Mouse (Mus musculus): Measurements from ENCODE around the gene Faxc. TPM values are rescaled to one million over a fixed set of nuclear protein-coding genes. Genes with fewer than 3 reads are reported as not detected.

The Faxc gene
- total and polyA plus RNA-seq, 3 experiments: not detected

- no peak for TF ChIP-seq ETS1 (IDR thresholded peaks at IDR 0.05; ENCODE audit: low read depth, low read length)
- no peak for TF ChIP-seq KAT2A (conservative IDR thresholded peaks at IDR 0.05; ENCODE audit: low read depth, low read length)
- no peak for TF ChIP-seq TBP (IDR thresholded peaks at IDR 0.05; ENCODE audit: low read depth, low read length)
- peak; percentile 55 to 82 (median 75) for TF ChIP-seq CTCF (IDR thresholded peaks at IDR 0.05 in 2 of 3, conservative IDR thresholded peaks at IDR 0.05 in 1 of 3; ENCODE audit: control insufficient read depth in 1 of 3, insufficient read depth in 1 of 3, low read depth in 2 of 3, low read length in 3 of 3, poor library complexity in 1 of 3, severe bottlenecking in 1 of 3)
- TF ChIP-seq TAL1 (IDR thresholded peaks at IDR 0.05; ENCODE audit: low read length): no peak
- TF ChIP-seq MEF2A (IDR thresholded peaks at IDR 0.05; ENCODE audit: extremely low read depth, insufficient replicate concordance, low read depth, low read length, poor library complexity, severe bottlenecking): no peak
- TF ChIP-seq MYB (IDR thresholded peaks at IDR 0.05; ENCODE audit: low read depth, low read length): no peak
- no peak for TF ChIP-seq MXI1 (IDR thresholded peaks at IDR 0.05; ENCODE audit: low read depth, low read length)
- no peak for TF ChIP-seq MAFK (IDR thresholded peaks at IDR 0.05; ENCODE audit: borderline replicate concordance, low read depth, low read length)
- no peak for TF ChIP-seq RCOR1 (IDR thresholded peaks at IDR 0.05; ENCODE audit: low read depth, low read length)
- no peak for TF ChIP-seq ZNF384 (IDR thresholded peaks at IDR 0.05; ENCODE audit: low read depth, low read length)
- no peak for TF ChIP-seq BHLHE40 (IDR thresholded peaks at IDR 0.05; ENCODE audit: borderline replicate concordance, low read depth, low read length)
- 0 out of 2 replicates have a peak, but pooled peaks have one; percentile 27 for TF ChIP-seq ELF1 (IDR thresholded peaks at IDR 0.05; ENCODE audit: low read depth, low read length)
- no peak for TF ChIP-seq MAX (IDR thresholded peaks at IDR 0.05; ENCODE audit: low read length)
- TF ChIP-seq SIN3A (IDR thresholded peaks at IDR 0.05; ENCODE audit: low read length): no peak
These were observed 26.6 kb downstream of the Faxc start (continued) for GRCm38 (mm10) chr4:21957570-21958321.

DNA sequence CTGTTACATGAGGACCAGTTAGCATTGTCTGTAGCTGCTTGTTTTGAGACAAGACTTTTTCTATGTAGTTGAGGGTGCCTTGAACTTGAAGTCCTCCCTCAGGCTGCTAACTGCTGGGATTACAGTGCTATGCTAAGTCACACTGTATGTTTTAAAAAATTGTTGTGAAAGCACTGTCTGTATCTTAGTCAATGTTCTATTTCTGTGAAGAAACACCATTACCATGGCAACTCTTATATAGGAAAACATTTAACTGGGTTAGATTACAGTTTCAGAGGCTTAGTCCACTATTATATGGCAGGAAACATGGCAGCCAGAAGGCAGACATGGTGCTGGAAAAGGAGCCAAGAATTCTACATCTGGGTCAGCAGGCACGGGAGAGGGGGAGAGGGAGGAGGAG is 40.8 kb downstream of the Faxc start:
- H3K4me1 ChIP-seq (ENCODE audit: control insufficient read depth in 1 of 2, insufficient read depth in 2 of 2, low read length in 2 of 2): no peaks in the 10 kb centered on the region
- no peaks in the 10 kb centered on the region for H3K36me3 ChIP-seq (ENCODE audit: control insufficient read depth in 1 of 2, insufficient read depth in 2 of 2, low read length in 2 of 2)
- TF ChIP-seq RAD21 (IDR thresholded peaks at IDR 0.05; ENCODE audit: low read depth, low read length) (no peak), MEF2A (IDR thresholded peaks at IDR 0.05; ENCODE audit: extremely low read depth, insufficient replicate concordance, low read depth, low read length, poor library complexity, severe bottlenecking) (no peak), MAZ (IDR thresholded peaks at IDR 0.05; ENCODE audit: low read depth, low read length) (no peak)

DNA sequence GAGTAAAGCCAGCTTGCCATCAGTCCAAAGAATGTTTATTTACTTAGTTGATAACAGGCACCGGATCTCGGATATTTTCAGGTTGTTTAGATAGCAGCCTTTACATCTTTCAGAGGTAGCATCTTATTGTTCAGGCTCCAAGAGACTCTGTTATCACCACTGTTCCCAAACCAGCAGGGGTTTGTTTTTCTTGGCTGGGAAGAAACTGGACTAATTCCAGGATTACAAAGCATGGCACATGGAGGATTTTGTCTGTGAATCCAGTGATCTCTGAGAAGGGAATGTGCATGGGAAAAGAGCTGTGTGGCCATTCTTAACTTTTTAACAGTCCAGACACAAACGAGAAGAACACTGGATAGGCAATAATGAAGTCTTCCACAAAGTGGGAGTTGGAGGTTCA is 43.0 kb downstream of the Faxc start:
- peaks cover 0 to 1% of the 10 kb centered on the region in 2 experiments; a peak in 1 of 4 replicates for H3K27me3 ChIP-seq (ENCODE audit: control insufficient read depth in 1 of 2, insufficient read depth in 2 of 2, low read length in 2 of 2)
- no peak for DNase-seq (ENCODE audit: low read depth, low spot score)
- no peaks in the 10 kb centered on the region for H3K79me2 ChIP-seq (ENCODE audit: control insufficient read depth, insufficient read depth, low read length, poor library complexity)
- H3K4me1 ChIP-seq (ENCODE audit: control insufficient read depth in 1 of 2, insufficient read depth in 2 of 2, low read length in 2 of 2): no peaks in the 10 kb centered on the region
- no peak overlapping the region for H3K9ac ChIP-seq (ENCODE audit: control insufficient read depth, low read depth, low read length, poor library complexity, severe bottlenecking)
- TF ChIP-seq POLR2AphosphoS5 (IDR thresholded peaks at IDR 0.05; ENCODE audit: borderline replicate concordance, low read depth, low read length): no peak
- no peak for TF ChIP-seq GATA1 (IDR thresholded peaks at IDR 0.05; ENCODE audit: low read depth, low read length)
- no peak for TF ChIP-seq CTCF (IDR thresholded peaks at IDR 0.05 in 2 of 3, conservative IDR thresholded peaks at IDR 0.05 in 1 of 3; ENCODE audit: control insufficient read depth in 1 of 3, insufficient read depth in 1 of 3, low read depth in 2 of 3, low read length in 3 of 3, poor library complexity in 1 of 3, severe bottlenecking in 1 of 3)
- no peak for TF ChIP-seq KAT2A (conservative IDR thresholded peaks at IDR 0.05; ENCODE audit: low read depth, low read length)
- TF ChIP-seq BHLHE40 (IDR thresholded peaks at IDR 0.05; ENCODE audit: borderline replicate concordance, low read depth, low read length): no peak
- TF ChIP-seq MXI1 (IDR thresholded peaks at IDR 0.05; ENCODE audit: low read depth, low read length): no peak
- no peak for TF ChIP-seq GABPA (IDR thresholded peaks at IDR 0.05; ENCODE audit: low read depth, low read length)
- no peak for TF ChIP-seq ELF1 (IDR thresholded peaks at IDR 0.05; ENCODE audit: low read depth, low read length)
- no peak for TF ChIP-seq UBTF (IDR thresholded peaks at IDR 0.05; ENCODE audit: borderline replicate concordance, insufficient read depth, low read depth, low read length)
- TF ChIP-seq JUND (IDR thresholded peaks at IDR 0.05; ENCODE audit: low read depth, low read length): no peak
- TF ChIP-seq CHD1 (IDR thresholded peaks at IDR 0.05; ENCODE audit: low read depth, low read length): no peak
- no peak for TF ChIP-seq MYB (IDR thresholded peaks at IDR 0.05; ENCODE audit: low read depth, low read length)
- TF ChIP-seq MAX (IDR thresholded peaks at IDR 0.05; ENCODE audit: low read length): no peak
- no peak for TF ChIP-seq SMC3 (IDR thresholded peaks at IDR 0.05; ENCODE audit: low read depth, low read length)
- no peak for TF ChIP-seq ZNF384 (IDR thresholded peaks at IDR 0.05; ENCODE audit: low read depth, low read length)
- no peak for TF ChIP-seq USF2 (IDR thresholded peaks at IDR 0.05; ENCODE audit: borderline replicate concordance in 1 of 2, insufficient read depth in 1 of 2, low read depth in 1 of 2, low read length in 2 of 2)
- TF ChIP-seq TAL1 (IDR thresholded peaks at IDR 0.05; ENCODE audit: low read length): no peak
- H3K4me3 ChIP-seq (ENCODE audit: control insufficient read depth in 1 of 2, insufficient read depth in 1 of 2, low read depth in 2 of 2, low read length in 2 of 2): no peak overlapping the region
- H3K27ac ChIP-seq (ENCODE audit: control insufficient read depth, low read depth, low read length): no peak overlapping the region
- H3K9me3 ChIP-seq (replicated peaks; ENCODE audit: insufficient read depth, low read length): no peaks in the 10 kb centered on the region
- no peaks in the 10 kb centered on the region for H3K36me3 ChIP-seq (ENCODE audit: control insufficient read depth in 1 of 2, insufficient read depth in 2 of 2, low read length in 2 of 2)

More for the DNA sequence above, 40.8 kb downstream of the Faxc start:
- Histone ChIP-seq H3K27ac (ENCODE audit: control insufficient read depth, low read depth, low read length) (no peak overlapping the region), H3K4me3 (ENCODE audit: control insufficient read depth in 1 of 2, insufficient read depth in 1 of 2, low read depth in 2 of 2, low read length in 2 of 2) (no peak overlapping the region), H3K9me3 (replicated peaks; ENCODE audit: insufficient read depth, low read length) (no peaks in the 10 kb centered on the region), H3K9ac (ENCODE audit: control insufficient read depth, low read depth, low read length, poor library complexity, severe bottlenecking) (no peak overlapping the region), H3K27me3 (ENCODE audit: control insufficient read depth in 1 of 2, insufficient read depth in 2 of 2, low read length in 2 of 2) (peaks cover 0 to 3% of the 10 kb centered on the region in 2 experiments; a peak in 1 of 4 replicates), H3K79me2 (ENCODE audit: control insufficient read depth, insufficient read depth, low read length, poor library complexity) (no peaks in the 10 kb centered on the region)
- DNase-seq (ENCODE audit: low read depth, low spot score): no peak
